ENCODE assay signal across 11 mouse cellular contexts in genomic region chr10:93932020-93932419, GRCm38 (mm10).
"Had no signal": no experiment of that assay in that cellular context is flagged by ENCODE, and none has a peak within 500 bp of the region (broad histone marks: within the 10 kb centered on the region; RNA-seq: fewer than 3 reads in every experiment).

No protein-coding gene starts in this region.

- H3K9ac ChIP-seq: kidney, embryonic 15.5 days; limb, embryonic 13.5 days; liver, embryonic 14.5 days; midbrain, embryonic 13.5 days had no signal

- H3K36me3 ChIP-seq: kidney, embryonic 15.5 days; limb, embryonic 13.5 days; midbrain, embryonic 13.5 days had no signal

- H3K4me2 ChIP-seq: kidney, embryonic 15.5 days; limb, embryonic 13.5 days; midbrain, embryonic 13.5 days had no signal

- H3K9me3 ChIP-seq: kidney, embryonic 15.5 days; limb, embryonic 13.5 days; midbrain, embryonic 13.5 days had no signal

- DNase-seq: kidney, adult 2 months; kidney, postnatal 25 days; layer of hippocampus, postnatal 36 days; left cerebral cortex, postnatal 4 days; lung, adult 18-20 months; lung, postnatal 36 days; right cerebral cortex, postnatal 14 days had no signal

- H3K27me3 ChIP-seq: kidney, embryonic 15.5 days; limb, embryonic 13.5 days; midbrain, embryonic 13.5 days had no signal

- H3K4me3 ChIP-seq: kidney, embryonic 15.5 days; limb, embryonic 13.5 days; midbrain, embryonic 13.5 days had no signal

- H3K27ac ChIP-seq: kidney, embryonic 15.5 days; limb, embryonic 13.5 days; liver, embryonic 14.5 days; midbrain, embryonic 13.5 days had no signal

- ATAC-seq: midbrain, embryonic 13.5 days had no signal
